Mouse (Mus musculus): Measurements from ENCODE around the gene Palm2. TPM values are rescaled to one million over a fixed set of nuclear protein-coding genes. Genes with fewer than 3 reads are reported as not detected.

Palm2 gene
- polyA plus RNA-seq, 1 experiment from 2014 or later = 1.4 TPM

GRCm38 (mm10) chr4:57434705-57435360, 786 bp downstream of the Palm2 start:
- DNase-seq (ENCODE audit: low spot score) (peak; percentile 21), ATAC-seq (ENCODE audit: insufficient read depth, low FRiP score, low TSS enrichment) (no peak)
- Histone ChIP-seq H3K27ac (ENCODE audit: low read depth, low read length) (no peak overlapping the region), H3K9me3 (ENCODE audit: control insufficient read depth, low read length) (no peaks in the 10 kb centered on the region), H3K4me3 (ENCODE audit: low read depth, low read length) (peak overlapping the region; percentile 62), H3K36me3 (ENCODE audit: control insufficient read depth, insufficient read depth, low read length) (no peaks in the 10 kb centered on the region), H3K27me3 (ENCODE audit: control insufficient read depth, insufficient read depth, low read length) (peaks cover 12% of the 10 kb centered on the region), H3K9ac (ENCODE audit: low read length) (peak overlapping the region; percentile 65; the same call in 1 of the 2 replicates), H3K4me1 (ENCODE audit: control insufficient read depth, insufficient read depth, low read length) (peaks cover 3% of the 10 kb centered on the region; the same call in 1 of the 2 replicates), H3K4me2 (ENCODE audit: low read depth) (peak overlapping the region; percentile 98)
- WGBS = 17% methylated on average over 19 of the region's 19 CpGs

GRCm38 (mm10) chr4:57436286-57436685, 2.2 kb downstream of the Palm2 start:
- no peaks in the 10 kb centered on the region for H3K36me3 ChIP-seq (ENCODE audit: control insufficient read depth, insufficient read depth, low read length)
- no peak overlapping the region for H3K27ac ChIP-seq (ENCODE audit: low read depth, low read length)
- ATAC-seq (ENCODE audit: insufficient read depth, low FRiP score, low TSS enrichment) = no peak
- peaks cover 12% of the 10 kb centered on the region for H3K27me3 ChIP-seq (ENCODE audit: control insufficient read depth, insufficient read depth, low read length)
- WGBS = 59% methylated on average over 4 of the region's 4 CpGs
- DNase-seq (ENCODE audit: low spot score) = no peak
- no peak overlapping the region for H3K9ac ChIP-seq (ENCODE audit: low read length)
- no peaks in the 10 kb centered on the region for H3K9me3 ChIP-seq (ENCODE audit: control insufficient read depth, low read length)
- no peak overlapping the region for H3K4me3 ChIP-seq (ENCODE audit: low read depth, low read length)
- no peak overlapping the region for H3K4me2 ChIP-seq (ENCODE audit: low read depth)
- H3K4me1 ChIP-seq (ENCODE audit: control insufficient read depth, insufficient read depth, low read length) = peaks cover 3% of the 10 kb centered on the region; the same call in 1 of the 2 replicates

GRCm38 (mm10) chr4:57446082-57446481, 12.0 kb downstream of the Palm2 start:
- WGBS = 80% methylated on average over 2 of the region's 2 CpGs

GRCm38 (mm10) chr4:57446854-57447444, 12.9 kb downstream of the Palm2 start:
- H3K4me2 ChIP-seq (ENCODE audit: low read depth) = no peak overlapping the region
- WGBS = 89% methylated on average over 4 of the region's 4 CpGs
- no peak for DNase-seq (ENCODE audit: low spot score)
- H3K36me3 ChIP-seq (ENCODE audit: control insufficient read depth, insufficient read depth, low read length) = no peaks in the 10 kb centered on the region
- ATAC-seq (ENCODE audit: insufficient read depth, low FRiP score, low TSS enrichment) = no peak
- no peaks in the 10 kb centered on the region for H3K4me1 ChIP-seq (ENCODE audit: control insufficient read depth, insufficient read depth, low read length)
- H3K9me3 ChIP-seq (ENCODE audit: control insufficient read depth, low read length) = no peaks in the 10 kb centered on the region
- H3K4me3 ChIP-seq (ENCODE audit: low read depth, low read length) = no peak overlapping the region
- no peak overlapping the region for H3K9ac ChIP-seq (ENCODE audit: low read length)
- no peak overlapping the region for H3K27ac ChIP-seq (ENCODE audit: low read depth, low read length)
- no peaks in the 10 kb centered on the region for H3K27me3 ChIP-seq (ENCODE audit: control insufficient read depth, insufficient read depth, low read length)

More at GRCm38 (mm10) chr4:57446082-57446481, 12.0 kb downstream of the Palm2 start:
- Histone ChIP-seq H3K9ac (ENCODE audit: low read length) (no peak overlapping the region), H3K9me3 (ENCODE audit: control insufficient read depth, low read length) (no peaks in the 10 kb centered on the region), H3K4me1 (ENCODE audit: control insufficient read depth, insufficient read depth, low read length) (no peaks in the 10 kb centered on the region), H3K4me2 (ENCODE audit: low read depth) (no peak overlapping the region), H3K27ac (ENCODE audit: low read depth, low read length) (no peak overlapping the region), H3K27me3 (ENCODE audit: control insufficient read depth, insufficient read depth, low read length) (no peaks in the 10 kb centered on the region), H3K36me3 (ENCODE audit: control insufficient read depth, insufficient read depth, low read length) (no peaks in the 10 kb centered on the region), H3K4me3 (ENCODE audit: low read depth, low read length) (no peak overlapping the region)
- no peak for DNase-seq (ENCODE audit: low spot score)
- ATAC-seq (ENCODE audit: insufficient read depth, low FRiP score, low TSS enrichment) = no peak

- Histone ChIP-seq H3K27me3 (ENCODE audit: control insufficient read depth, insufficient read depth, low read length) (no peaks in the 10 kb centered on the region), H3K27ac (ENCODE audit: low read depth, low read length) (no peak overlapping the region), H3K9ac (ENCODE audit: low read length) (no peak overlapping the region), H3K4me2 (ENCODE audit: low read depth) (no peak overlapping the region), H3K4me1 (ENCODE audit: control insufficient read depth, insufficient read depth, low read length) (no peaks in the 10 kb centered on the region), H3K4me3 (ENCODE audit: low read depth, low read length) (no peak overlapping the region), H3K9me3 (ENCODE audit: control insufficient read depth, low read length) (no peaks in the 10 kb centered on the region), H3K36me3 (ENCODE audit: control insufficient read depth, insufficient read depth, low read length) (no peaks in the 10 kb centered on the region)
- DNase-seq (ENCODE audit: low spot score) (peak; percentile 61), ATAC-seq (ENCODE audit: insufficient read depth, low FRiP score, low TSS enrichment) (no peak)
- 20% methylated on average over 3 of the region's 3 CpGs for WGBS
Measured at GRCm38 (mm10) chr4:57451896-57452295, 17.8 kb downstream of the Palm2 start.

GRCm38 (mm10) chr4:57452661-57453060, 18.6 kb downstream of the Palm2 start:
- Histone ChIP-seq H3K36me3 (ENCODE audit: control insufficient read depth, insufficient read depth, low read length) (no peaks in the 10 kb centered on the region), H3K9me3 (ENCODE audit: control insufficient read depth, low read length) (no peaks in the 10 kb centered on the region), H3K27me3 (ENCODE audit: control insufficient read depth, insufficient read depth, low read length) (no peaks in the 10 kb centered on the region), H3K27ac (ENCODE audit: low read depth, low read length) (no peak overlapping the region), H3K4me2 (ENCODE audit: low read depth) (no peak overlapping the region), H3K9ac (ENCODE audit: low read length) (no peak overlapping the region), H3K4me1 (ENCODE audit: control insufficient read depth, insufficient read depth, low read length) (no peaks in the 10 kb centered on the region), H3K4me3 (ENCODE audit: low read depth, low read length) (no peak overlapping the region)
- ATAC-seq (ENCODE audit: insufficient read depth, low FRiP score, low TSS enrichment) = no peak
- DNase-seq (ENCODE audit: low spot score) = no peak
- WGBS = 95% methylated on average over 5 of the region's 5 CpGs

GRCm38 (mm10) chr4:57462378-57462777, 28.3 kb downstream of the Palm2 start:
- ATAC-seq (ENCODE audit: insufficient read depth, low FRiP score, low TSS enrichment) = no peak
- H3K27me3 ChIP-seq (ENCODE audit: control insufficient read depth, insufficient read depth, low read length) = no peaks in the 10 kb centered on the region

GRCm38 (mm10) chr4:57482435-57482834, 48.4 kb downstream of the Palm2 start:
- no peak overlapping the region for H3K27ac ChIP-seq (ENCODE audit: low read depth, low read length)
- no peak for DNase-seq (ENCODE audit: low spot score)
- ATAC-seq (ENCODE audit: insufficient read depth, low FRiP score, low TSS enrichment) = no peak
- no peaks in the 10 kb centered on the region for H3K4me1 ChIP-seq (ENCODE audit: control insufficient read depth, insufficient read depth, low read length)
- H3K4me2 ChIP-seq (ENCODE audit: low read depth) = no peak overlapping the region
- no peaks in the 10 kb centered on the region for H3K9me3 ChIP-seq (ENCODE audit: control insufficient read depth, low read length)
- no peaks in the 10 kb centered on the region for H3K27me3 ChIP-seq (ENCODE audit: control insufficient read depth, insufficient read depth, low read length)
- H3K4me3 ChIP-seq (ENCODE audit: low read depth, low read length) = no peak overlapping the region
- no peak overlapping the region for H3K9ac ChIP-seq (ENCODE audit: low read length)
- no peaks in the 10 kb centered on the region for H3K36me3 ChIP-seq (ENCODE audit: control insufficient read depth, insufficient read depth, low read length)
- 83% methylated on average over 7 of the region's 7 CpGs for WGBS

More at GRCm38 (mm10) chr4:57462378-57462777, 28.3 kb downstream of the Palm2 start:
- 46% methylated on average over 2 of the region's 3 CpGs for WGBS
- no peaks in the 10 kb centered on the region for H3K9me3 ChIP-seq (ENCODE audit: control insufficient read depth, low read length)
- no peak for DNase-seq (ENCODE audit: low spot score)
- H3K4me3 ChIP-seq (ENCODE audit: low read depth, low read length) = no peak overlapping the region
- no peak overlapping the region for H3K9ac ChIP-seq (ENCODE audit: low read length)
- H3K27ac ChIP-seq (ENCODE audit: low read depth, low read length) = no peak overlapping the region
- H3K4me2 ChIP-seq (ENCODE audit: low read depth) = no peak overlapping the region
- no peaks in the 10 kb centered on the region for H3K4me1 ChIP-seq (ENCODE audit: control insufficient read depth, insufficient read depth, low read length)
- no peaks in the 10 kb centered on the region for H3K36me3 ChIP-seq (ENCODE audit: control insufficient read depth, insufficient read depth, low read length)

- Histone ChIP-seq H3K4me3 (ENCODE audit: low read depth, low read length) (no peak overlapping the region), H3K27ac (ENCODE audit: low read depth, low read length) (no peak overlapping the region), H3K36me3 (ENCODE audit: control insufficient read depth, insufficient read depth, low read length) (no peaks in the 10 kb centered on the region), H3K9me3 (ENCODE audit: control insufficient read depth, low read length) (no peaks in the 10 kb centered on the region), H3K4me1 (ENCODE audit: control insufficient read depth, insufficient read depth, low read length) (no peaks in the 10 kb centered on the region), H3K4me2 (ENCODE audit: low read depth) (no peak overlapping the region), H3K9ac (ENCODE audit: low read length) (no peak overlapping the region), H3K27me3 (ENCODE audit: control insufficient read depth, insufficient read depth, low read length) (no peaks in the 10 kb centered on the region)
- ATAC-seq (ENCODE audit: insufficient read depth, low FRiP score, low TSS enrichment) (no peak), DNase-seq (ENCODE audit: low spot score) (no peak)
- WGBS = 83% methylated on average over 3 of the region's 3 CpGs
Measured at GRCm38 (mm10) chr4:57486392-57486791, 52.3 kb downstream of the Palm2 start.

All from neural tube, embryonic 11.5 days (tissue).